Mouse (Mus musculus) heart, embryonic 15.5 days (tissue): ENCODE results near the gene Cytl1. TPM values are rescaled to one million over a fixed set of nuclear protein-coding genes. Genes with fewer than 3 reads are reported as not detected.

Experiments used
- ATAC-seq: fragments of 200-750 bp; cut with Nextera tagmentation; replicated peaks from 2 replicates; pipeline ENCODE4 v1.8.0; 2017; ENCODE audit warnings: low read depth, moderate TSS enrichment; ENCODE audit not compliant: insufficient number of reproducible peaks, insufficient read depth, low FRiP score
- H3K27ac ChIP-seq: fragments of 300-500 bp; sonication (generic); 2 replicates; pipeline ENCODE4 v1.5.1; 2015; ENCODE audit warnings: mild to moderate bottlenecking, inconsistent platforms
- H3K27me3 ChIP-seq: fragments of 300-500 bp; sonication (generic); 2 replicates; pipeline ENCODE4 v1.6.1; 2015; ENCODE audit warnings: inconsistent platforms
- H3K36me3 ChIP-seq: fragments of 300-500 bp; sonication (generic); 2 replicates; pipeline ENCODE4 v1.6.1; 2015; ENCODE audit warnings: mild to moderate bottlenecking, inconsistent platforms
- H3K4me1 ChIP-seq: fragments of 300-500 bp; sonication (generic); replicated peaks from 2 replicates; pipeline ENCODE4 v1.6.1; 2015; ENCODE audit warnings: inconsistent platforms
- H3K4me2 ChIP-seq: fragments of 300-500 bp; sonication (generic); 2 replicates; pipeline ENCODE4 v1.6.1; 2015; ENCODE audit warnings: inconsistent platforms, mild to moderate bottlenecking, moderate library complexity
- H3K4me3 ChIP-seq: fragments of 300-500 bp; sonication (generic); 2 replicates; pipeline ENCODE4 v1.5.1; 2015; ENCODE audit warnings: mild to moderate bottlenecking, inconsistent platforms
- H3K9ac ChIP-seq: fragments of 300-500 bp; sonication (generic); 2 replicates; pipeline ENCODE4 v1.6.1; 2015; ENCODE audit warnings: mild to moderate bottlenecking, inconsistent platforms
- H3K9me3 ChIP-seq: fragments of 300-500 bp; sonication (generic); replicated peaks from 2 replicates; pipeline ENCODE4 v1.6.1; 2016; ENCODE audit warnings: inconsistent platforms
- WGBS: fragments of 180-500 bp; shearing (Covaris S2); methylation state at CpG from one replicate; pipeline ENCODE4 v1.1.7; 2015; ENCODE audit warnings: mixed read lengths; 5-methylcytosine and 5-hydroxymethylcytosine counted together
- polyA plus RNA-seq: library from polyadenylated mRNA; unstranded; fragments of >200 nt; fragmentation: Nextera tagmentation; extraction: Ambion mirVana; gene quantifications from 2 replicates; pipeline ENCODE4 v1.2.1, GENCODE M21; 2015

The Cytl1 gene
- polyA plus RNA-seq, 1 experiment from 2014 or later, result 16.3 TPM

DNA sequence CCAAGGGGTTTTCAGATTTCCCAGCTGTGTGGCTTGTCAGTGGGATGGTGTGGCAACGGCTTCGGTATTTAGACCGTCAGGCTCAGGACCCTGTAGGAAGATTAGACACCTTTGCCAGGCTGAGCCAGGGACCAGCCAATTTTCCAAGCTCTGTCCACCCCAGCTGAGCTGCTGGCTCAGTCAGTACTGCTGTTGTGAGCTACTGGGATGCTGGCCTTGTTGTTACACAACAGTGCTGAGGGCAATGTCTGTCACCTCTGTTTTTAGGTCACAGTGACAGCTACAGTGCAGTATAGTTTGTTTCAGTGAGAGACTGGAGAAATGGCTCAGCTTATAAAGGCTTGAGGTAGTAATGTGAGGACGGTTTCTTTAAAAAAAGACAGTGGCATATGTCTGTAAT, 38.7 kb downstream of the Cytl1 start:
- no peak overlapping the region for H3K27ac ChIP-seq
- H3K27me3 ChIP-seq, result no peaks in the 10 kb centered on the region
- H3K9me3 ChIP-seq, result no peaks in the 10 kb centered on the region
- H3K4me3 ChIP-seq, result no peak overlapping the region
- H3K4me1 ChIP-seq, result 0 out of 2 replicates have a peak, but pooled peaks cover 2% of the 10 kb centered on the region
- no peaks in the 10 kb centered on the region for H3K36me3 ChIP-seq
- no peak overlapping the region for H3K4me2 ChIP-seq
- 59% methylated on average over 4 of the region's 4 CpGs for WGBS
- ATAC-seq, result no peak
- no peak overlapping the region for H3K9ac ChIP-seq

DNA sequence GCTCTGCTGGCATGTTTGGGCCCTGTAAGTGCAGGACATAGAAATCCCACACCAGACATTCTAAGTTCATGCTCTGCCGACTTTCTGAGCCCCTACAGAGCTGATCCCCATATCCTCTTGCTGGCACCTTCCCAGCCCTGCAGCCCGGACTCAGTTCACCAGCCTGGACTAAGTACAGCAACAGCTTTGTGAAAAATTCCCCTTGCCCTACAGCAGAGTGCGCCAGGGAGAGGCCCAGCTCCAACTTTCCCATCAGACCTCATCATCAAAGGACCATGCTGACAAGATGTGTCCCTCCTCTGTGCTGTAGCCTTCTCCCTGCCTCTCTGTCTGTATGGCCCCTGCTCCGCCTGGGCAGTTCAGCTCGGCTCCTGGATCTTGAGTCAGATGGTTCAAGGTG, 40.4 kb downstream of the Cytl1 start:
- Histone ChIP-seq H3K4me3 (no peak overlapping the region), H3K27ac (no peak overlapping the region), H3K9ac (no peak overlapping the region), H3K27me3 (no peaks in the 10 kb centered on the region), H3K4me1 (no peaks in the 10 kb centered on the region), H3K9me3 (no peaks in the 10 kb centered on the region), H3K4me2 (no peak overlapping the region), H3K36me3 (no peaks in the 10 kb centered on the region)
- WGBS, result 40% methylated on average over 5 of the region's 5 CpGs
- ATAC-seq, result no peak

DNA sequence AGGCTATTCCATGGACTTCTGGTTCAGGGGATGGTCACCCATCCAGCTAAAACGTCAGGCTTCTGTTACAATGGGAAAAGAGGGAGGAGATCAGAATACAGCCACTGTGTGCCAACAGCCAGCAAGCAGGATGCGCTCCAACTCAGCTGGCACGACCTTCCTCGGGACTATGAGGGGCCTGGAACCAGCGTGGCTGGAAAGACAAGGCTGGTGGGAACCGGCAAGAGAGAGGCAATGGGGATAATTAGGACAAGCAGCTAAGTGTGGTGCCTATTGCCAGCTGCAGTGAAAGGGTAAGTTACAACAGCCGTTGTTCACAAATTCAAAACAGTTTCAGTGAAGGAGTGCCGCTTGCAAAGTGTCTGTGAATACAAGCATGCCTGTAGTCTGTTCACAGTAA, 48.0 kb downstream of the Cytl1 start:
- Histone ChIP-seq H3K4me3 (no peak overlapping the region), H3K36me3 (no peaks in the 10 kb centered on the region), H3K9me3 (no peaks in the 10 kb centered on the region), H3K4me2 (no peak overlapping the region), H3K4me1 (no peaks in the 10 kb centered on the region), H3K9ac (no peak overlapping the region), H3K27ac (no peak overlapping the region), H3K27me3 (peaks cover 7% of the 10 kb centered on the region; the same call in 1 of the 2 replicates)
- no peak for ATAC-seq
- 74% methylated on average over 8 of the region's 8 CpGs for WGBS

DNA sequence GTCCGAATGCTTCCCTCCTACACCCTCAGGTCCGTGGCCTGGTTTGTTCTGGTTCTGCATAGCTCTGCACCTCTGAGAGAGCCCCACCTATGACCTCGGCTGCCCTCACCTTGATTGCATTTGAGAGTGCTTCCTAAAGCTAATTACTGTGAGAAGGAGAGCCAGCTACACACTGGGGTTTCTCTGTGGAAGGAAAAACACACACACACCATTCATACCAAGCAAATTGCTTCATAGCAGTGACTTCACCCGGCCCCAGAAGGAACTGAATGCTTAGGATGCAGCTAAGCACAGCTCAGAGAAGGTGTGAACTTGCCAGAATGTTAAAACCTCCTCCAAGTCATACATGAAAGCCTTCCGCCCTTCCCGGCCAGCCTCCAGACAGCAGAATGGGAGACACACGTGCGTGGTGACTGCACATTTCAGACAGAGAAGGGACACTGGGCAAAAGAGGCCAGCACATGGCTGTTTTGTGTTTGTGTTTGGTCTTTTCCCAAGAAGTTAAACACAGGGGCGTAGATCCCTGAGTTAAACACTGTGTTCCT, 49.6 kb downstream of the Cytl1 start:
- Histone ChIP-seq H3K4me2 (no peak overlapping the region), H3K36me3 (no peaks in the 10 kb centered on the region), H3K4me3 (no peak overlapping the region), H3K9me3 (no peaks in the 10 kb centered on the region), H3K27me3 (peaks cover 7% of the 10 kb centered on the region; the same call in 1 of the 2 replicates), H3K27ac (no peak overlapping the region), H3K9ac (no peak overlapping the region), H3K4me1 (no peaks in the 10 kb centered on the region)
- WGBS, result 63% methylated on average over 9 of the region's 9 CpGs
- ATAC-seq, result no peak

Other genes with a start within 250 kb of the Cytl1 start
- gene Stk32b, start 18.3 kb upstream of the Cytl1 start, polyA plus RNA-seq, result 0.79 and 2.0 TPM in 2 replicates
- gene Msx1, start 89.1 kb downstream of the Cytl1 start, polyA plus RNA-seq, result 8.6 and 8.9 TPM in 2 replicates